Mouse (Mus musculus) MEL (cell line): ENCODE measurements around the gene Gm3646. TPM values are rescaled to one million over a fixed set of nuclear protein-coding genes. Genes with fewer than 3 reads are reported as not detected.

Experiments used
- DNase-seq: peaks from one replicate; pipeline ENCODE4 v3.0.0; 2011; ENCODE audit warnings: low read depth, low spot score
- H3K27ac ChIP-seq: 2 replicates; pipeline ENCODE4 v1.5.1; 2012; ENCODE audit warnings: low read depth, mild to moderate bottlenecking, control low read depth, low read length, moderate library complexity; ENCODE audit not compliant: control insufficient read depth
- H3K27me3 ChIP-seq, 2 experiments: fragments of 150-350 bp in 1 of 2; sonication (generic) in 1 of 2; 2 replicates each; pipeline ENCODE4 v1.6.1; 2012; ENCODE audit warnings: low read length in 2 of 2, mild to moderate bottlenecking in 2 of 2, improper control_type of control experiment in 1 of 2, moderate library complexity in 1 of 2; ENCODE audit not compliant: insufficient read depth in 2 of 2, control insufficient read depth in 1 of 2
- H3K36me3 ChIP-seq, 2 experiments: 2 replicates each; pipeline ENCODE4 v1.6.1; 2012 to 2014; ENCODE audit warnings: low read length in 2 of 2, improper control_type of control experiment in 1 of 2, inconsistent platforms in 1 of 2, mild to moderate bottlenecking in 1 of 2; ENCODE audit not compliant: insufficient read depth in 2 of 2, control insufficient read depth in 1 of 2
- H3K4me1 ChIP-seq, 2 experiments: fragments of 150-350 bp in 1 of 2; sonication (generic) in 1 of 2; 2 replicates each; pipeline ENCODE4 v1.6.1; 2012; ENCODE audit warnings: low read length in 2 of 2, improper control_type of control experiment in 1 of 2, mild to moderate bottlenecking in 1 of 2; ENCODE audit not compliant: insufficient read depth in 2 of 2, control insufficient read depth in 1 of 2
- H3K4me3 ChIP-seq, 2 experiments: fragments of 150-350 bp in 1 of 2; sonication (generic) in 1 of 2; 2 replicates each; pipeline ENCODE4 v1.5.1; 2012; ENCODE audit warnings: low read depth in 2 of 2, low read length in 2 of 2, mild to moderate bottlenecking in 2 of 2, moderate library complexity in 2 of 2, control low read depth in 1 of 2, improper control_type of control experiment in 1 of 2; ENCODE audit not compliant: control insufficient read depth in 1 of 2, insufficient read depth in 1 of 2
- H3K79me2 ChIP-seq: 2 replicates; pipeline ENCODE4 v1.6.1; 2012; ENCODE audit warnings: mild to moderate bottlenecking, low read length, moderate library complexity; ENCODE audit not compliant: control insufficient read depth, poor library complexity, insufficient read depth
- H3K9ac ChIP-seq: 2 replicates; pipeline ENCODE4 v1.6.1; 2012; ENCODE audit warnings: low read depth, mild to moderate bottlenecking, control low read depth, low read length, moderate library complexity; ENCODE audit not compliant: control insufficient read depth, poor library complexity, severe bottlenecking
- H3K9me3 ChIP-seq: fragments of 150-350 bp; sonication (generic); replicated peaks from 2 replicates; pipeline ENCODE4 v1.6.1; 2012; ENCODE audit warnings: mild to moderate bottlenecking, low read length, improper control_type of control experiment, moderate library complexity; ENCODE audit not compliant: insufficient read depth
- BHLHE40 ChIP-seq: IDR thresholded peaks from 2 replicates; pipeline ENCODE4 v1.6.1; 2012; ENCODE audit warnings: low read depth, mild to moderate bottlenecking, inconsistent platforms, low read length, improper control_type of control experiment, borderline replicate concordance
- CHD1 ChIP-seq: IDR thresholded peaks from 2 replicates; pipeline ENCODE4 v1.6.1; 2012; ENCODE audit warnings: low read depth, mild to moderate bottlenecking, inconsistent platforms, low read length, improper control_type of control experiment
- CTCF ChIP-seq, 3 experiments: IDR thresholded peaks in 2 of 3; conservative IDR thresholded peaks in 1 of 3; 2 replicates each; pipeline ENCODE4 v1.5.1; 2011 to 2012; ENCODE audit warnings: low read length in 3 of 3, low read depth in 2 of 3, mild to moderate bottlenecking in 2 of 3, improper control_type of control experiment in 1 of 3, inconsistent platforms in 1 of 3, mixed read lengths in 1 of 3, moderate library complexity in 1 of 3; ENCODE audit not compliant: control insufficient read depth in 1 of 3, insufficient read depth in 1 of 3, poor library complexity in 1 of 3, severe bottlenecking in 1 of 3
- E2F4 ChIP-seq: IDR thresholded peaks from 2 replicates; pipeline ENCODE4 v1.6.1; 2011; ENCODE audit warnings: low read depth, low read length, improper control_type of control experiment, borderline replicate concordance
- GABPA ChIP-seq: IDR thresholded peaks from 2 replicates; pipeline ENCODE4 v1.6.1; 2012; ENCODE audit warnings: low read depth, mild to moderate bottlenecking, inconsistent platforms, low read length, improper control_type of control experiment, moderate library complexity
- JUND ChIP-seq: IDR thresholded peaks from 2 replicates; pipeline ENCODE4 v1.6.1; 2011; ENCODE audit warnings: low read depth, mild to moderate bottlenecking, improper control_type of control experiment, low read length
- MAX ChIP-seq: IDR thresholded peaks from 2 replicates; pipeline ENCODE4 v1.6.1; 2011; ENCODE audit warnings: low read length, improper control_type of control experiment
- MEF2A ChIP-seq: IDR thresholded peaks from 2 replicates; pipeline ENCODE4 v1.6.1; 2014; ENCODE audit warnings: low read depth, mild to moderate bottlenecking, inconsistent platforms, low read length, improper control_type of control experiment; ENCODE audit not compliant: poor library complexity, insufficient replicate concordance, severe bottlenecking; ENCODE audit errors: extremely low read depth
- MXI1 ChIP-seq: IDR thresholded peaks from 2 replicates; pipeline ENCODE4 v1.6.1; 2011; ENCODE audit warnings: mild to moderate bottlenecking, low read depth, low read length, improper control_type of control experiment
- MYB ChIP-seq: IDR thresholded peaks from 2 replicates; pipeline ENCODE4 v1.6.1; 2011; ENCODE audit warnings: mild to moderate bottlenecking, low read depth, low read length, improper control_type of control experiment
- MYC ChIP-seq: IDR thresholded peaks from 2 replicates; pipeline ENCODE4 v1.6.1; 2011; ENCODE audit warnings: low read depth, mild to moderate bottlenecking, low read length, improper control_type of control experiment, moderate library complexity
- NELFE ChIP-seq: IDR thresholded peaks from 2 replicates; pipeline ENCODE4 v1.6.1; 2011; ENCODE audit warnings: low read depth, low read length, improper control_type of control experiment
- NRF1 ChIP-seq: IDR thresholded peaks from 2 replicates; pipeline ENCODE4 v1.6.1; 2014; ENCODE audit warnings: low read depth, mild to moderate bottlenecking, inconsistent platforms, low read length, improper control_type of control experiment, moderate library complexity; ENCODE audit not compliant: poor library complexity, insufficient read depth, severe bottlenecking
- POLR2AphosphoS2 ChIP-seq: IDR thresholded peaks from 2 replicates; pipeline ENCODE4 v1.6.1; 2011; ENCODE audit warnings: low read length, improper control_type of control experiment
- POLR2AphosphoS5 ChIP-seq: IDR thresholded peaks from 2 replicates; pipeline ENCODE4 v1.6.1; 2012; ENCODE audit warnings: low read depth, borderline replicate concordance, mild to moderate bottlenecking, inconsistent platforms, low read length, moderate library complexity, mixed read lengths
- RAD21 ChIP-seq: IDR thresholded peaks from 2 replicates; pipeline ENCODE4 v1.6.1; 2011; ENCODE audit warnings: mild to moderate bottlenecking, low read depth, low read length, improper control_type of control experiment
- RCOR1 ChIP-seq: IDR thresholded peaks from 2 replicates; pipeline ENCODE4 v1.6.1; 2012; ENCODE audit warnings: low read depth, mild to moderate bottlenecking, inconsistent platforms, low read length, improper control_type of control experiment
- SMC3 ChIP-seq: IDR thresholded peaks from 2 replicates; pipeline ENCODE4 v1.6.1; 2011; ENCODE audit warnings: low read depth, low read length, improper control_type of control experiment
- TAL1 ChIP-seq: IDR thresholded peaks from 2 replicates; pipeline ENCODE4 v1.6.1; 2012; ENCODE audit warnings: mild to moderate bottlenecking, inconsistent platforms, low read length, moderate library complexity, mixed read lengths
- TCF12 ChIP-seq: IDR thresholded peaks from 2 replicates; pipeline ENCODE4 v1.6.1; 2014; ENCODE audit warnings: low read depth, mild to moderate bottlenecking, inconsistent platforms, low read length, improper control_type of control experiment, moderate library complexity
- polyA plus RNA-seq, 2 experiments: library from polyadenylated mRNA; stranded (reverse) in 1 of 2; unstranded in 1 of 2; fragments of >175 nt in 1 of 2; fragments of >200 nt in 1 of 2; gene quantifications; 2 replicates each; pipeline versions ENCODE4 v1.2.1 to v1.2.4; 2012; ENCODE audit warnings: low replicate concordance in 2 of 2, low read depth in 1 of 2; ENCODE audit not compliant: insufficient read length in 2 of 2, insufficient read depth in 1 of 2, missing spikeins in 1 of 2
- total RNA-seq: library from RNA; depleted of rRNA; stranded (reverse); fragments of 300-350 nt; gene quantifications from 2 replicates; pipeline ENCODE4 v1.2.3, GENCODE M21; 2012

Gene Gm3646
- total and polyA plus RNA-seq, 3 experiments, result not detected

DNA sequence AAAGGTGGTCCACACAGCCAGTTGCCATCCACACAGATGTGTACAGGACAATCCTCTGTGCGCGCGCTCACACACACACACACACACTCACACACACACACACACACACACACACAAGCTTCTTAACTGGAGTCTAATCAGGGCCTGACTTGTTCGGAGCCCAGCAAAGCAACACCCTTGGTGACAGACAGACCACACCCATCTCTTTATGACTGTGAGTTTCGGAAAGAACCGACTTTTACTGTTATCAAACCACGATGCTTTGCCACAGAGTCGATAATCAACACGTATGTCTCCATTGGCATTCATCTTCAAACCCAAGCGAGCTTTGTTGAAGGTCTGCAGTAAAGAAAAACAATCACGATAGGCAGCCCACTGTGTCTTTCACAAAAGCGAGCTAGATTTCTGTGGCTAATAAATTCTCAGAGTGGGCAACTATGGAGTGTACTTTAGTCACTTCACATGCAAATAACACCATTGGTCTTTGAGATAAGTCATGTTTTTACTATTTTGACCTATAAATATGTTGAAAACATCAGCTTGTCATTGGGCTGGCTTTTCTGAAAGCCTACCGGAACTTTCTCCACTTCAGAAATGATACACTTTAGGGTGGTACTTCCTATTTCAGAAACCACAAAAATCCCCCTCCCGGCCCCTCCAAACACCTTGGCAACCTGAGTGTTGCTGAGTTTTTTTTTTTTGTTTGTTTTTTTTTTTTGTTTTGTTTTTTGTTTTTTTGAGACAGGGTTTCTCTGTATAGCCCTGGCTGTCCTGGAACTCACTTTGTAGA, 37.3 kb upstream of the Gm3646 start:
- Histone ChIP-seq H3K27me3 (no peaks in the 10 kb centered on the region), H3K4me1 (peaks cover 0 to 6% of the 10 kb centered on the region in 2 experiments; a peak in 2 of 4 replicates), H3K9me3 (no peaks in the 10 kb centered on the region), H3K36me3 (no peaks in the 10 kb centered on the region), H3K4me3 (no peak overlapping the region), H3K9ac (no peak overlapping the region), H3K27ac (no peak overlapping the region), H3K79me2 (no peaks in the 10 kb centered on the region)
- TF ChIP-seq RCOR1 (no peak), NELFE (no peak), MYC (no peak), POLR2AphosphoS2 (no peak), TCF12 (no peak), CTCF (IDR thresholded peaks at IDR 0.05 in 2 of 3, conservative IDR thresholded peaks at IDR 0.05 in 1 of 3; ENCODE audit: control insufficient read depth in 1 of 3, insufficient read depth in 1 of 3, low read depth in 2 of 3, low read length in 3 of 3, poor library complexity in 1 of 3, severe bottlenecking in 1 of 3) (no peak)
- DNase-seq, result peak; percentile 32

DNA sequence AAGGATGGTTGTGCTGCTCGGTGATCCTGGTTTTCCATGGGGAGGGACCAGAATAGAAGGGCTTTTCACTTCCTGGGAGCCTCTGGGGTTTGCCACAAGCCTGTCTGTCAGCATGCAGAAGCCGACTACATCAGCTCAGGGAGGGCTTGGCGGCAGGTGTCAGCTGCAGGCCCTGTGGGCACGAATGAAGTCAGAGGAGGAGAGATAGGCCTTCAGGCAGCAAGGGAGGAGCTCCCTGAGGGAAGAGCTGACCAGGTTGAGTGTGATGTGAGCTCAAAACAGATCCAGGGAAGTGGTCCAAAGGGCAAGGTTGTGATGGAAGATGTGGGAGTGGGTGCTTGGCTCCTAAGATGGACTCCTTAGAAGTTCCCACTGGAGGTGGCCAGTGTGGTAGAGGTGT, 35.7 kb upstream of the Gm3646 start:
- Histone ChIP-seq H3K9me3 (no peaks in the 10 kb centered on the region), H3K4me3 (no peak overlapping the region), H3K9ac (no peak overlapping the region), H3K4me1 (peaks cover 0 to 6% of the 10 kb centered on the region in 2 experiments; a peak in 2 of 4 replicates), H3K36me3 (no peaks in the 10 kb centered on the region), H3K27ac (no peak overlapping the region), H3K27me3 (no peaks in the 10 kb centered on the region), H3K79me2 (no peaks in the 10 kb centered on the region)
- TF ChIP-seq POLR2AphosphoS2 (no peak), NRF1 (no peak), MYC (no peak), POLR2AphosphoS5 (no peak), MXI1 (no peak), CHD1 (no peak), MAX (no peak), BHLHE40 (no peak), MYB (no peak), GABPA (no peak), TAL1 (no peak), SMC3 (no peak), E2F4 (no peak), JUND (no peak), CTCF (IDR thresholded peaks at IDR 0.05 in 2 of 3, conservative IDR thresholded peaks at IDR 0.05 in 1 of 3; ENCODE audit: control insufficient read depth in 1 of 3, insufficient read depth in 1 of 3, low read depth in 2 of 3, low read length in 3 of 3, poor library complexity in 1 of 3, severe bottlenecking in 1 of 3) (no peak), MEF2A (no peak), RAD21 (no peak)
- no peak for DNase-seq
